Mouse (Mus musculus) midbrain, embryonic 13.5 days (tissue): Measurements from ENCODE around the gene Gm20517. TPM values are rescaled to one million over a fixed set of nuclear protein-coding genes. Genes with fewer than 3 reads are reported as not detected.

Source experiments
- polyA plus RNA-seq: library from polyadenylated mRNA; unstranded; fragments of >200 nt; fragmentation: Nextera tagmentation; extraction: Ambion mirVana; gene quantifications from 2 replicates; pipeline ENCODE4 v1.2.1, GENCODE M21; 2015

Gm20517 gene
- polyA plus RNA-seq, 1 experiment from 2014 or later = 2.4 TPM

Other genes starting within 250 kb of the Gm20517 start
- 76.8 and 81.0 TPM in 2 replicates for gene Mrps10, start 242.7 kb upstream of the Gm20517 start, polyA plus RNA-seq
- 0.48 and 0.93 TPM in 2 replicates for gene Guca1b, start 226.2 kb upstream of the Gm20517 start, polyA plus RNA-seq
- 0.19 and 0.31 TPM in 2 replicates for gene Guca1a, start 211.0 kb upstream of the Gm20517 start, polyA plus RNA-seq
- gene AI661453, start 175.0 kb upstream of the Gm20517 start, polyA plus RNA-seq = 0.26 and 0.30 TPM in 2 replicates
- 0.62 and 0.70 TPM in 2 replicates for gene 1700001C19Rik, start 174.2 kb upstream of the Gm20517 start, polyA plus RNA-seq
- 24.6 and 27.3 TPM in 2 replicates for gene Taf8, start 109.3 kb upstream of the Gm20517 start, polyA plus RNA-seq
- gene Ccnd3, start 106.5 kb upstream of the Gm20517 start, polyA plus RNA-seq = 60.4 and 71.4 TPM in 2 replicates
- gene Bysl, start 97 bp upstream of the Gm20517 start, polyA plus RNA-seq = 31.9 and 32.4 TPM in 2 replicates
- gene Med20, start within 50 bp of the Gm20517 start, polyA plus RNA-seq = 43.8 and 44.3 TPM in 2 replicates
- 10.0 and 10.8 TPM in 2 replicates for gene Usp49, start 19.1 kb downstream of the Gm20517 start, polyA plus RNA-seq
- 285 and 287 TPM in 2 replicates for gene Tomm6, start 76.8 kb downstream of the Gm20517 start, polyA plus RNA-seq
- 26.9 and 28.0 TPM in 2 replicates for gene Frs3, start 77.4 kb downstream of the Gm20517 start, polyA plus RNA-seq
- 0.62 and 0.66 TPM in 2 replicates for gene Gm21981, start 82.9 kb downstream of the Gm20517 start, polyA plus RNA-seq
- gene Prickle4, start 83.1 kb downstream of the Gm20517 start, polyA plus RNA-seq = 1.0 TPM in 2 replicates
- gene Pgc, start 115.3 kb downstream of the Gm20517 start, polyA plus RNA-seq = not detected in 2 replicates
- 1.8 and 2.0 TPM in 2 replicates for gene Tfeb, start 125.4 kb downstream of the Gm20517 start, polyA plus RNA-seq
- gene Mdfi, start 223.1 kb downstream of the Gm20517 start, polyA plus RNA-seq = 2.8 and 4.4 TPM in 2 replicates